Mouse (Mus musculus) lung, adult 2 months (tissue): ENCODE data around the gene Gm7356.
"Not testable (repeated sequence)": the region's sequence is repeated elsewhere in the genome, so short reads cannot be mapped to it uniquely, and the experiment has no call there.

Experiments used
- CTCF ChIP-seq: fragments of 200-500 bp; IDR thresholded peaks from 2 replicates; pipeline ENCODE4 v1.5.1; 2011; ENCODE audit warnings: mild to moderate bottlenecking, low read length, control low read depth; ENCODE audit not compliant: insufficient read depth
- POLR2A ChIP-seq: fragments of 200-500 bp; IDR thresholded peaks from 2 replicates; pipeline ENCODE4 v1.6.1; 2011; ENCODE audit warnings: low read depth, mild to moderate bottlenecking, control low read depth, low read length, borderline replicate concordance; ENCODE audit errors: extremely low read depth

GRCm38 (mm10) chr17:13969917-13970316 lies 33.6 kb downstream of the Gm7356 start:
- TF ChIP-seq POLR2A, CTCF: not testable (repeated sequence)
